Mouse (Mus musculus): ENCODE data around the gene Tsku.

- TF ChIP-seq GATA1 (IDR thresholded peaks at IDR 0.05; ENCODE audit: low read length) (no peak), TAL1 (IDR thresholded peaks at IDR 0.05; ENCODE audit: low read length) (no peak)
These were observed 30.3 kb upstream of the Tsku start for GRCm38 (mm10) chr7:98391351-98391936.

All from erythroblast, embryonic 14.5 days (primary cell).